Mouse (Mus musculus) thymus, postnatal 0 days (tissue): ENCODE results near the gene Pdcl3. TPM values are rescaled to one million over a fixed set of nuclear protein-coding genes. Genes with fewer than 3 reads are reported as not detected.

Experiments
- DNase-seq: peaks from one replicate; pipeline ENCODE4 v3.0.0-alpha.2; 2015; ENCODE audit warnings: low spot score
- polyA plus RNA-seq: library from polyadenylated mRNA; unstranded; fragments of >200 nt; fragmentation: Nextera tagmentation; extraction: Ambion mirVana; gene quantifications from 2 replicates; pipeline ENCODE4 v1.2.1, GENCODE M21; 2015

Pdcl3 gene
- polyA plus RNA-seq: 117 and 123 TPM in 2 replicates

- no peak for DNase-seq
These were observed at the start of gene Pdcl3 for GRCm38 (mm10) chr1:38985308-38985707. Pdcl3 (plus strand) TSS chr1:38985608.

GRCm38 (mm10) chr1:38936780-38937179 is 48.6 kb upstream of the Pdcl3 start:
- peak; percentile 70 for DNase-seq

GRCm38 (mm10) chr1:38938849-38939248 is 46.6 kb upstream of the Pdcl3 start, which contains the start of gene Nms:
Nms (plus strand) TSS chr1:38939149.
- DNase-seq: no peak

DNA sequence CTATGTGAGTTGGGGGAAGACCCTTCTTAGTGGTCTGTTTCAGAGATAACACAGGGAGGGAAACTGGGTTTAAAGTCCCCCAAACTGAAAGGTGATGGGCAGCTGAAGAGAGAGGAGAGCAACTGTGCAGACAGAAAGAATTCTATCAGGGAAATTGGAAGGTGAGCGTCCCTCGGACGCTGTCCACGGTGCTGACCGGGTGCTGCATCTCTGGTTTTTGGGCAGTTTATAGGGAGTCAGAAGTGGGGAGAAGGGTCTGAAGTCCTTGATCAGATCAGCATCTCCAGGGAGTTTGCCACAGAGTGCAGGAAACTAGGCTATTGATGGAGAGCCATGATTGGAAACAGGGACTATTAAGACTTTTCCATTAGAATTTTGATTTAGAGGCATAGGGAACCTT is 45.8 kb upstream of the Pdcl3 start:
- peak; percentile 10 for DNase-seq

DNA sequence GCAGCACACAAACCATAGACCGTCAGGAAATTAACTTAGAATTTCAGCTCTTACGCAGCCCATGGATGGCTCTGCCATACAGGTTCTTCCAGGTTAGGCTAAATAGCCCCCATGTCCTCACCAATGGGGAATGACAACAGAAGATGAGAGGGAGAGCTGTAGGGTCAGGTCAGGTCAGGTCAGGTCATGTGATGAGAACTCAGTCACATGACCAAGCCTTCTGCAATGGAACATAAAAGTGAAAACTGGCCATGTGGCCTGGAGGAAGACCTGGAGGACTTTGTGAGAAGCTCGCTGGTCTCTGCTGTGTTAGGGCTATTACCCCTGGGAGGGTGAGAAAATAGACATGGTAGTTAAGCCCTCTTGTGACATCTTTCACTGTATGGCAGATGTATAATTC is 29.0 kb upstream of the Pdcl3 start:
- no peak for DNase-seq

DNA sequence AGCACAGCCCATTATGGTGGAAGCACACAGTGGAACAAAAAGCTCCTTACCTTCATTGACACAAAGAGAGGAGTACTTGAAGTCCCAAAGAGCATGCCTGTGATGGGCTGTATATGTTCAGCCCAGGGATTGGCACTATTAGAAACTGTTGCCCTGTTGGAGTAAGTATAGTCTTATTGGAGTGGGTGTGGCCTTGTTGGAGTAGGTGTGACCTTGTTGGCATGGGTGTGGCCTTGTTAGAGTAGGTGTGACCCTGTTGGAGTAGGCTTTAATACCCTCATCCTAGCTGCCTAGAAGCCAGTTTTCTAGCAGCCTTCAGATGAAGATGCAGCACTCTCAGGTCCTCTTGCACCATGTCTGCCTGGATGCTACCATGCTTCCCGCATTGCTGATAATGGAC is 16.3 kb upstream of the Pdcl3 start:
- DNase-seq: no peak

DNA sequence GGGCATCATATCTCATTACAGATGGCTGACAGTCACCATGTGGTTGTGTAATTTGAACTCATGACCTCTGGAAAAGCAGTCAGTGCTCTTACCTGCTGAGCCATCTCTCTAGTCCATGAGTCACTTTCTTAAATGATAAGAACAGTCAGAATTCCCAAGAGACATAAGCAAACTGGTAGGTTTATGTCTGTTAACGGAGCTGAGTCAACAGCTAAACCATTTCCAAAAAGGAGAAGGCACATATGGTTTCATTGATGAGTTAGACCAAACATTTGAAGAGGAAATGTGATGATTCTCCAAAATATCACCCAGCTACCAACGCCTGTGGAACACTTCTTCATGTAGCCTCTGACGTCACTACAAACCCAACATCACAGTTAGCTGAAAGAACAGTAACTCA is 13.7 kb upstream of the Pdcl3 start:
- DNase-seq: no peak

DNA sequence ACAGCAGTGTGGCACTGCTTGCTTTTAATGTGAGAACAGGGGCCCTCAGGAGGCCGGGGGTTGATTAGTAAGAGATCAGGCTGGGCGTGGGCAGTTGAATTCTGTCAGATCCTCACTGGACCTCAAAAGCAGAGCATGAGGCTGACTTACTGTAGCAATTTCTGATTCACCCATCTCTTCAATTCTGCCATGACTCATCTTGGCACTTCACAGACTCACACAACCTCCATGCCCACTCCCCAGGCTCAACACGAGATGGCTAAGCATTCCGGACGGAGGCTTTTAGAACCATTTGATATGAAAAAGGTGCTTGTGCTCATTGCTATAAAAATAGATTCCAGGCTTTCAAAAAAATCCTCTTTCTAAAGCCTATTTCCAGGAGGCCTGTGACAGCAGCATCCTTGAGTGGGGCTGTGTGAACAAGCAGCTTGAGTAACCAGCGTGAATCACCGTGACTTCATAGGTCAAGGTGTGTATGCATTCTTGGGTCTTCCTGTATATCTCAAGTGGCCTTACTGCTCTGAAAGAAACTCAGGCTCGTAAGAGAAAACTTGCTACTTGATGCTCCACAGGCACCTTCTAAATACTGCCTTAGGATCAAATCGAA is 12.3 kb upstream of the Pdcl3 start:
- DNase-seq: no peak

- no peak for DNase-seq
These were observed 5.5 kb upstream of the Pdcl3 start for GRCm38 (mm10) chr1:38979953-38980352.

DNA sequence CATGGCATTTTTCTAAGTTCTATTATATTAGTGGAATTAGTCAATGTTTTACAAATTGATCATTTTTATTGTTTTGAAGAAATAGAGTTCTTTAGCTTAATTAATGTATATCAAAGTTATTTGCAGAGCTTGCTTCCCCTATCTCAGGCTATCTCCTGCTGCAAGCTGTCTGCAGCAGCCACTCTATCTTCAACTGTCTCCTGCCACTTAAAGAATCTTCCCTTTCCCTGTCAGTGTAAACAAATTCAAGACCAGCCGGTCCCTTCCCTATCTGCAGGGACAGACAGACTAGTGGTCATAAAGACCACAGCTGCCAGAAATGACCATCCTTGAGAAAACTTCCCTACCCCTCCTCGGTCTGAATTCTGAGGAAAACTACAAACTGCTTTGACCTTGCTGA is 1.5 kb upstream of the Pdcl3 start:
- no peak for DNase-seq

DNA sequence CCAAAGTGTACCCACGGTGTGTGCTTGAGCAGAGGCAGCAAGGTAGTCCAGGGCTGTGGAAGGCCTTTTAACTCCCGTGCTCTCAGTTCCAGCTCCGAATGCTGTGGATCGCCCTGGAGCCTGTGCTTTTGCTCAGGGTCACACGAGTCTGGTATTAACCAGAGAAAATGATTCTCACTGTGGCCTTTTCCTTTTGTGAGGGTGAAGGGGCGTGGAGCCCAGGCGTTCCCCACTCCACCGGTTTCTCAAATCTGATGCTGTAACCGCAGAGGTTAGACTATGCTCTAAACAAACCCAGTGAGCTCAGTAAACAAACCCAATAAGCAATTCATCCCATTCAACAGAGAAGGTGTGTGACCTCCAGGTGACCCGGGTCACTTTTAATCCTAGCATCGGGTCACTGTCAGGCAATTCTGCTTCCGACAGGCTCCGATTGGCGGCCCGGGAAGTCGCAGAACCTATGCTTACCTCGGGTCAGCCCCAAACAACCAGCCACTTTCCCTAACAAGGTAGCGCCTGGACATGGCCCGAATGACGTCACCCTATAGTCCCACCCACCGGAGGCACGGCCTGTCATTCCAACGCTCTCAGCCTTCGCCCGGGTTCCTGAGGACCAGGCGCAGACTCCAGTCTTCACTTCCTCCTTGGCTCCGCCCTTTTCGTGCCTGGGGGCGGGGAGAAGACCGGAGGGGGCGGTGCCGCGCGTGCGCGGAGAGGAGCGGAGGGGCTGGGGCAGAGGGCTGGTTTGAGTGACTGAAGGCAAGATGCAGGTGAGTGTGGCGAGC is 1.9 kb downstream of the Pdcl3 start:
- DNase-seq: peak; percentile 95

GRCm38 (mm10) chr1:38987865-38988211 is 2.4 kb downstream of the Pdcl3 start:
- DNase-seq: no peak

DNA sequence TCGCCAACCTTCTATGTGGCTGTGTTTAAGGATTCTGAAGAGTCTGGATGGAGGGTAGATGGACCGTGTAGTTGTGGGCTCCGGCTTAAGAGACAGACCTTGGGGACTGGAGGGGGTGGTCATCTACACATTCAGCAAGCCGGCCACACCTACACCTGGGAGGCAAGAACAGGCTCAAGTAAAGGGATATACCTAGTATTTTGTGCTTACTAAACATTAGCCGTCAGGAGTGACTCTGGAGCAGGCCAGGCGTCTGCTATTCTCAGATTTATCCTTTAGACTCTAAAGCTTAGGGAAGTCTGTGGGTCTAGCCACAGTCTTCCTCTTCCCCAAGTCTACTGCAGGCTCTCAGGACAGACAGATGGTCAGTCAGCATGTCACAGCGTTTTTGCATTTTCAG is 2.9 kb downstream of the Pdcl3 start:
- DNase-seq: no peak

DNA sequence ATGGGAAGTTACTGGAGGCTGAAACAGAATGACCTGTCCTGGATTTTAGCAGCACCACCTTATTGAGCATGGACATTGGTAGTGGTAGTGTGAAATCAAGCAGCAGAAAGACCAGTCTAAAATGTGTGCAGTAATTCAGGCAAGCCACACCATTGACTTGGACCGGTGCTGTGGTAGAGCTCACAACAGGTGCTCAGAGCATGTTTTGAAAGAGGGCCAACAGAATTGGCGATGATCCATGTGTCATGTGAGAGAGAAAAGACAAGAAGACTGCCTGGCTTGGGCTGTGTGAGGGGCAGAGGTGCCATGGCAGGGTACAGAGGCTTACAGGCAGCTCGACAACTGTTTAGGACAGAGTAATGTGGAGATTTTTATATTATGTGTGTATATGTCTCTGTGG is 7.0 kb downstream of the Pdcl3 start:
- DNase-seq: no peak

GRCm38 (mm10) chr1:39001106-39001505 is 15.7 kb downstream of the Pdcl3 start:
- peak; percentile 83 for DNase-seq

DNA sequence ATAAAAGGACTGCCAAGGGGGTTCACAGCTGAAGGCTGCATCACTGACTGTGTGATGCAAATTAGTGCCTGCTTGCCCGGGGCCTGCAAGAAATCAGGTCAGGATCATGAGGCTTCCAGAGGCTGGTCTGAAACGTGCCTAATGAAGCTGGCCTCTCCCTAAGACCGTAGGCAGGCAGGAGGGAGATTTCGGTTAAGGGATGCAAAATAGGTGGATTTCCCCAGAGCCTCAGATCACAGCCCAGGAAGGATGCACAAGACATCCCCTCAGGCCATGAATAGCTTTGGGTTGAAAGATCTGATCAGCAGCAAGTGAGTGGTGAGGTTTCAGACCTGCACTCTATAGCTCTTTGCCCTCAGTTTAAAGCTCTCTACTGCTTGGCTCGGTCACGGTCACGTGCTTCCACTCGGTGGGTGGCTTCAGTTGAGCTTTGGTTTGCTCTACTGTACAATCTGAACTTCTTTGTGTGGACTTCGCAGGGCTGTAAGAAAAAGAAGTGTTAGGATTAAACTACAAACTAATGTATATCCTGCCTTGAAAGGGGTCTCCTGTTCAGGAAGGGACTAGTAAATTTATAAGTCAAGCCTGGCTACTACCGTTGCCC is 20.4 kb downstream of the Pdcl3 start:
- DNase-seq: no peak

- DNase-seq: no peak
These were observed 21.7 kb downstream of the Pdcl3 start for GRCm38 (mm10) chr1:39006830-39007829.

DNA sequence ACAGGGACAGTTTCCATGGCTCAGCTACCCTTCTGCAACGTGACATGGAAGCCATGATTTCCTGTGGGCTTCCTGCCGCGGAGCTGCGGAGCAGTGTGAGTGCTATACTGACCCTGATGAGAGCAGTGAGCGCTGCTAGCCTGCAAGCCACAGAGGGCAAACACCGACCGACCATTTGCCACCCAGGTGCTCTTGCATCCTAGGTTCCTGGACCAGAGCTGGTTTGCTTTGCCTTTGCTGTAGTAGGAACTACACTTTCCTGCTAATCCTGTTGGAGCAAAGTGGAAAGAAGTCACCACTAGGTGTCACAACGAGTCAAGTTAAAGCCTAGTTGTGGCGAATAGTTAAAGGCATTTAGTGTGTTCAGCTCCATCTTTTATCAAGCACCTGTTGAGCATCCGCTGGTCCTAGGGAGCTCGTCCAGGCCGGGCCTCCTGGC is 25.2 kb downstream of the Pdcl3 start:
- DNase-seq: peak; percentile 84

DNA sequence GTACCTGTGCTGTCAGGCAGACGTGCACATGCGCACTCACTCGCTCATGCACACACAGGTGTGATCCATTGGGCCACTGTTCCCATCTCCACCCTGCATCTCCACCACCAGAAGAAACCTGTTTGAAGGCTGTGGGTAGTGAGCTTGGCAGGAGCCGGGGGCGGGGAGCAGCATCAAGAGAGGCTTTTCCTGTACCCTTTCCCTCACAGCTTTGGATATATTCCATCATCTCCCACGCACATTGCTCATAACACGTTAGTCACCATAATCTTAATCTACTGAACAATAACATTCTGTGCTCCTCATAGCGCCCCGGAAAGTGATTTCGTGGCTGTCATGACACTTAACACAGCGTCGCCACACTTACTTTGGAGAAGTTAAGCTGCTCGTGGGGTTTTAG is 27.2 kb downstream of the Pdcl3 start:
- no peak for DNase-seq

DNA sequence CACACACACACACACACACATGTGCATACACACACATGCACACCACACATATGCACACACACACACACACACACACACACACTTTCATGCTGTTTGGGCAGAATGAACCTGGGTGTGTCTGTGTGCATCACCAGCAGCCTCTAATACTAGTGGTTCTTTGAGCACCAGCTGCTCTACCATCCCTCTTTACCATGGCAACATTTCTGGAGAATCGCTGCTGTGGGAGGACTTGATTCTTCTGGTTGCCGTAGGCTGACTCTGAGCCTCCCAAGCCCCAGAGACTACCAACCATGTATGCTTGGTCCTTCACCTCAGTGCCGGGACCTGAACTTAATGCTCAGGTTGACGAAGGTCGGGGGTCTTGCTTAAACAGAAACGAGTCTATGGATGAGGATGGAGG is 28.4 kb downstream of the Pdcl3 start:
- no peak for DNase-seq

DNA sequence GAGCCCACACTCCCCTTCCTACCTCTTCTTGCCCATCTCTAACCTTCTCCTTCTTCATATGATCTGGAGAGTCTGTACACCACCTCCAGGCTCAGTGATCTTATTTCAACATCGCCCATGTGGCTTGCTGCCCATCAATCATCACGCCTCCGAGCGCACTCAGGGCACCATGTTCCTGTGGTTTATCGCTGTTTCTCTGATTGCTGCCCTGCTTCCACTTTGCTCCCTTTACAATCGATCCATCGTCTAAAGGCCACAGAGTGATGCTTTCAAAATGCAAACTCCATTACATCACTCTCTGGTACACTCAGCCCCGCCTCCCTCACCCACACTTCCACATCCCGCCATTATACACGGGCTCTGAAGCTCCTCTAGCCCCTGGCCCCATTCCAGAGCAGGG is 30.1 kb downstream of the Pdcl3 start:
- DNase-seq: no peak
